Mouse (Mus musculus): ENCODE data around the gene Ehbp1.

The Ehbp1 gene

GRCm38 (mm10) chr11:22002062-22002782 lies 339.9 kb downstream of the Ehbp1 start:
- peak; percentile 83 for DNase-seq (ENCODE audit: extremely low spot score, low spot score)

- peak; percentile 86 for DNase-seq (ENCODE audit: extremely low spot score, low spot score)
These were observed 340.6 kb downstream of the Ehbp1 start for GRCm38 (mm10) chr11:22001321-22002061.

GRCm38 (mm10) chr11:22000316-22001076 lies 341.6 kb downstream of the Ehbp1 start:
- peak; percentile 73 for DNase-seq (ENCODE audit: extremely low spot score, low spot score)

- DNase-seq (ENCODE audit: extremely low spot score, low spot score) = peak; percentile 69
These were observed 342.4 kb downstream of the Ehbp1 start for GRCm38 (mm10) chr11:21999396-22000315.

- DNase-seq (ENCODE audit: extremely low spot score, low spot score) = peak; percentile 57
These were observed 343.7 kb downstream of the Ehbp1 start for GRCm38 (mm10) chr11:21998141-21999047.

GRCm38 (mm10) chr11:21997561-21998140 lies 344.4 kb downstream of the Ehbp1 start:
- no peak for DNase-seq (ENCODE audit: extremely low spot score, low spot score)

GRCm38 (mm10) chr11:21996661-21997560 lies 345.2 kb downstream of the Ehbp1 start:
- DNase-seq (ENCODE audit: extremely low spot score, low spot score) = peak; percentile 77

GRCm38 (mm10) chr11:21996325-21996647 lies 345.8 kb downstream of the Ehbp1 start:
- no peak for DNase-seq (ENCODE audit: extremely low spot score, low spot score)

GRCm38 (mm10) chr11:21995534-21996324 lies 346.4 kb downstream of the Ehbp1 start:
- DNase-seq (ENCODE audit: extremely low spot score, low spot score) = peak; percentile 69

GRCm38 (mm10) chr11:21994377-21995370 lies 347.4 kb downstream of the Ehbp1 start:
- DNase-seq (ENCODE audit: extremely low spot score, low spot score) = peak; percentile 64

GRCm38 (mm10) chr11:21993597-21994376 lies 348.3 kb downstream of the Ehbp1 start:
- DNase-seq (ENCODE audit: extremely low spot score, low spot score) = peak; percentile 77

- peak; percentile 81 for DNase-seq (ENCODE audit: extremely low spot score, low spot score)
These were observed 349.1 kb downstream of the Ehbp1 start for GRCm38 (mm10) chr11:21992761-21993596.

- DNase-seq (ENCODE audit: extremely low spot score, low spot score) = no peak
These were observed 353.6 kb downstream of the Ehbp1 start for GRCm38 (mm10) chr11:21988398-21988946.

- DNase-seq (ENCODE audit: extremely low spot score, low spot score) = no peak
These were observed 357.0 kb downstream of the Ehbp1 start for GRCm38 (mm10) chr11:21985118-21985517.
